In the genomic region with DNA sequence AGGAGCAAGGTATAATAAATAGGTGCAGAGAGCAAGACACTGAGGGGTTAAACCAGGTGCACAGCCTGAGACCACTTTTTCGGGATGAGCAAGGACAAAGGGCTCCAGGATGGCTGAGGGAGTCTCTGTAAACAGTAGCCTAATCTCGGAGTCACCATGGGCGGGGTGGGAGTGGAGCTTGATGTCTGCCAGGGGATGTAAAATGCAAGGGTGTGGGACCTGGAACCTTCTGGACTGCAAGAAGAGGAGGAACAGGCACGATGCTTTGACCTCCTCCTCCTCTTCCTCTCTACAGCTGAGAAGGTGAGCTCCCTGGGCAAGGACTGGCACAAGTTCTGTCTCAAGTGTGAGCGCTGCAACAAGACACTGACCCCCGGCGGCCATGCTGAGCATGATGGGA, we compare ENCODE assay signal across 7 mouse cellular contexts. TPM values are rescaled to one million over a fixed set of nuclear protein-coding genes. Genes with fewer than 3 reads are reported as not detected.
DNase-seq lines count a peak whose midpoint lies in the region; ATAC-seq and TF ChIP-seq lines count a peak whose summit lies in the region.

No protein-coding gene starts in this region.

- TF ChIP-seq CTCF in heart, adult 2 months (IDR thresholded peaks at IDR 0.05), result peak; percentile 39

- peaks cover 8% of the 10 kb centered on the region for H3K36me3 ChIP-seq in embryonic facial prominence, embryonic 13.5 days
- H3K36me3 ChIP-seq in heart, adult 2 months (ENCODE audit: control insufficient read depth, insufficient read depth, low read length), result peaks cover 21% of the 10 kb centered on the region
- peaks cover 35% of the 10 kb centered on the region for H3K36me3 ChIP-seq in midbrain, embryonic 14.5 days (ENCODE audit: control insufficient read depth, insufficient read depth, low read length)

- DNase-seq in heart, adult 2 months, result peak; percentile 69
- peak; percentile 42 for DNase-seq in kidney, postnatal 10 days
- no peak for DNase-seq in midbrain, embryonic 14.5 days
- DNase-seq in right cerebral cortex, postnatal 10 days (ENCODE audit: low spot score in 2 of 2), result no peak
- no peak for DNase-seq in right cerebral cortex, adult 18-20 months
- DNase-seq in T-cell, adult 2 months (ENCODE audit: low spot score), result no peak

- H3K79me2 ChIP-seq in heart, adult 2 months (replicated peaks; ENCODE audit: control insufficient read depth, insufficient read depth, low read length), result 0 out of 2 replicates have a peak, but pooled peaks cover 1% of the 10 kb centered on the region

- intact Hi-C loops in heart, adult 2 months (cut with DNase I), result loop anchor here (2.0 to 5.0 kb wide), 2 partner anchors 142 to 191 kb away; partner anchors contain the start of gene Brf1

- H3K27me3 ChIP-seq in embryonic facial prominence, embryonic 13.5 days, result peaks cover 75% of the 10 kb centered on the region
- H3K27me3 ChIP-seq in heart, adult 2 months (ENCODE audit: control insufficient read depth, insufficient read depth, low read length), result no peaks in the 10 kb centered on the region
- no peaks in the 10 kb centered on the region for H3K27me3 ChIP-seq in midbrain, embryonic 14.5 days (ENCODE audit: control insufficient read depth, insufficient read depth, low read length)

- TF ChIP-seq POLR2A in heart, adult 2 months (IDR thresholded peaks at IDR 0.05; ENCODE audit: insufficient read depth, low read depth, low read length), result no peak

- H3K4me1 ChIP-seq in embryonic facial prominence, embryonic 13.5 days, result peaks cover 49% of the 10 kb centered on the region
- H3K4me1 ChIP-seq in heart, adult 2 months (ENCODE audit: control insufficient read depth, insufficient read depth, low read length), result peaks cover 46% of the 10 kb centered on the region
- H3K4me1 ChIP-seq in midbrain, embryonic 14.5 days (ENCODE audit: control insufficient read depth, insufficient read depth, low read length), result peaks cover 46% of the 10 kb centered on the region

- no peaks in the 10 kb centered on the region for H3K9me3 ChIP-seq in embryonic facial prominence, embryonic 13.5 days
- H3K9me3 ChIP-seq in midbrain, embryonic 14.5 days (ENCODE audit: control insufficient read depth, low read length), result no peaks in the 10 kb centered on the region

- ATAC-seq in embryonic facial prominence, embryonic 13.5 days (ENCODE audit: insufficient number of reproducible peaks, insufficient read depth, low FRiP score, low TSS enrichment, low read depth), result no peak
- ATAC-seq in midbrain, embryonic 14.5 days (ENCODE audit: low FRiP score, low TSS enrichment), result no peak

- WGBS in embryonic facial prominence, embryonic 13.5 days, result 59% methylated on average over 7 of the region's 7 CpGs
- 7% methylated on average over 7 of the region's 7 CpGs for WGBS in heart, adult 2 months
- 61% methylated on average over 7 of the region's 7 CpGs for WGBS in midbrain, embryonic 14.5 days

- peak overlapping the region; percentile 80 for H3K4me2 ChIP-seq in embryonic facial prominence, embryonic 13.5 days
- H3K4me2 ChIP-seq in midbrain, embryonic 14.5 days (ENCODE audit: low read length), result peak overlapping the region; percentile 68

- TF ChIP-seq EP300 in heart, adult 2 months (IDR thresholded peaks at IDR 0.05; ENCODE audit: insufficient read depth, low read depth, low read length), result peak; percentile 74

- H3K27ac ChIP-seq in embryonic facial prominence, embryonic 13.5 days, result no peak overlapping the region
- peak overlapping the region; percentile 100 for H3K27ac ChIP-seq in heart, adult 2 months
- no peak overlapping the region for H3K27ac ChIP-seq in midbrain, embryonic 14.5 days (replicated peaks; ENCODE audit: low read depth, low read length)

- no peak overlapping the region; the same call in 1 of the 2 replicates for H3K4me3 ChIP-seq in embryonic facial prominence, embryonic 13.5 days
- H3K4me3 ChIP-seq in heart, adult 2 months, result peak overlapping the region; percentile 84
- H3K4me3 ChIP-seq in midbrain, embryonic 14.5 days (replicated peaks; ENCODE audit: low read depth, low read length), result peak overlapping the region; percentile 61

- H3K9ac ChIP-seq in embryonic facial prominence, embryonic 13.5 days, result peak overlapping the region; percentile 16; the same call in 1 of the 2 replicates
- H3K9ac ChIP-seq in heart, adult 2 months (ENCODE audit: low read depth, low read length), result peak overlapping the region; percentile 60
- peak overlapping the region; percentile 51; the same call in 1 of the 2 replicates for H3K9ac ChIP-seq in midbrain, embryonic 14.5 days (replicated peaks; ENCODE audit: low read length)

RNA-seq across cellular contexts. Expression of gene Crip1, which starts 3.0 kb away (rescaled TPM):
- 224 and 230 TPM in 2 replicates for polyA plus RNA-seq in embryonic facial prominence, embryonic 13.5 days (2015; fragmentation: Nextera tagmentation; extraction: Ambion mirVana)
- 100 to 1,000 TPM; 194 to 200 TPM for total RNA-seq in heart, adult 2 months (2021)
- polyA plus RNA-seq in heart, adult 2 months (2012; rRNA removed), result 429 and 531 TPM in 2 replicates
- polyA plus RNA-seq in midbrain, embryonic 14.5 days (2014; fragmentation: Nextera tagmentation; extraction: Ambion mirVana), result 16.5 and 26.8 TPM in 2 replicates

RNA-seq across cellular contexts. Expression of gene Crip2, which starts 3.1 kb away (rescaled TPM):
- polyA plus RNA-seq in embryonic facial prominence, embryonic 13.5 days (2015; fragmentation: Nextera tagmentation; extraction: Ambion mirVana), result 63.4 and 72.3 TPM in 2 replicates
- total RNA-seq in heart, adult 2 months (2021), result 1,000 to 10,000 TPM; 1,390 to 1,660 TPM
- polyA plus RNA-seq in heart, adult 2 months (2012; rRNA removed), result 3,159 and 3,188 TPM in 2 replicates
- 297 and 329 TPM in 2 replicates for polyA plus RNA-seq in midbrain, embryonic 14.5 days (2014; fragmentation: Nextera tagmentation; extraction: Ambion mirVana)

RNA-seq across cellular contexts. Expression of gene Tedc1, which starts 13.1 kb away (rescaled TPM):
- 32.0 and 33.9 TPM in 2 replicates for polyA plus RNA-seq in embryonic facial prominence, embryonic 13.5 days (2015; fragmentation: Nextera tagmentation; extraction: Ambion mirVana)
- under 1 TPM; 0.34 to 0.52 TPM for total RNA-seq in heart, adult 2 months (2021)
- 0.45 and 0.67 TPM in 2 replicates for polyA plus RNA-seq in heart, adult 2 months (2012; rRNA removed)
- 11.9 and 14.1 TPM in 2 replicates for polyA plus RNA-seq in midbrain, embryonic 14.5 days (2014; fragmentation: Nextera tagmentation; extraction: Ambion mirVana)

RNA-seq across cellular contexts. Expression of gene Tmem121, which starts 42.6 kb away (rescaled TPM):
- 16.6 and 18.0 TPM in 2 replicates for polyA plus RNA-seq in embryonic facial prominence, embryonic 13.5 days (2015; fragmentation: Nextera tagmentation; extraction: Ambion mirVana)
- total RNA-seq in heart, adult 2 months (2021), result under 1 TPM in 1 of 2 experiments, not detected in 1; 0.18 TPM
- 0.41 TPM in 1 of 2 replicates, not detected in the other for polyA plus RNA-seq in heart, adult 2 months (2012; rRNA removed)
- 24.5 and 61.9 TPM in 2 replicates for polyA plus RNA-seq in midbrain, embryonic 14.5 days (2014; fragmentation: Nextera tagmentation; extraction: Ambion mirVana)

RNA-seq across cellular contexts. Expression of gene Mta1, which starts 45.1 kb away (rescaled TPM):
- polyA plus RNA-seq in embryonic facial prominence, embryonic 13.5 days (2015; fragmentation: Nextera tagmentation; extraction: Ambion mirVana), result 18.5 and 18.6 TPM in 2 replicates
- 10 to 100 TPM; 44.8 to 54.8 TPM for total RNA-seq in heart, adult 2 months (2021)
- 35.4 and 42.4 TPM in 2 replicates for polyA plus RNA-seq in heart, adult 2 months (2012; rRNA removed)
- polyA plus RNA-seq in midbrain, embryonic 14.5 days (2014; fragmentation: Nextera tagmentation; extraction: Ambion mirVana), result 20.8 and 22.0 TPM in 2 replicates

Comparison
In these comparisons a context has a peak if more than half of its experiments do, and no peak if none do; other contexts are left out.
1. DNase-seq: peak in heart, adult 2 months (2 of 2) and kidney, postnatal 10 days (single experiment); none in midbrain, embryonic 14.5 days (single experiment), right cerebral cortex, postnatal 10 days (0 of 2), right cerebral cortex, adult 18-20 months (single experiment) and T-cell, adult 2 months (single experiment).
2. Peak in every context shown above with its lines, with median percentiles within 50 percentile points of each other: H3K9ac ChIP-seq.